Mouse (Mus musculus) lung, postnatal 10 days (tissue): ENCODE data around the gene Mrgprd.

Experiments
- DNase-seq: peaks from one replicate; pipeline ENCODE4 v3.0.0; 2021

Gene Mrgprd

DNA sequence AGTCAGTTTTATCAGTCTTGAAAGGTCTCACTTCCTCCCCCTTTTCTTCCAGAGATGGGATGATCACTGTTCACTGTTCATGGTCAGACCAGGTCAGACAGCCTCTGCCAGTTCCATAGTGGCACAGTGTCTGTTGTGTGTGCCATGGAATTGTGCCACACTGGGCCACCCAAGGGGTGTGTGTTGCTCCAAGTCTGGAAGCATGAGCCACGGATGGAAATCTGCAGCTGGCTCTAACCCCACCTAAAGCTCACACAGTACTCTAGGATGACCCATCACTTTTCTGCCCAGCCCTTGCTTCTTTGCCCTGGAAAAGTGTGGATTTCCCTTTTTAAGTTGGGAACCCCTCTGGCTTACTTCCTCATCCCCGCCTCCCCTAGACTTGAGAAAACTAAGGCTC lies 10.5 kb upstream of the Mrgprd start:
- DNase-seq: no peak

- no peak for DNase-seq
These were observed 7.0 kb upstream of the Mrgprd start for GRCm38 (mm10) chr7:145307636-145308035.

DNA sequence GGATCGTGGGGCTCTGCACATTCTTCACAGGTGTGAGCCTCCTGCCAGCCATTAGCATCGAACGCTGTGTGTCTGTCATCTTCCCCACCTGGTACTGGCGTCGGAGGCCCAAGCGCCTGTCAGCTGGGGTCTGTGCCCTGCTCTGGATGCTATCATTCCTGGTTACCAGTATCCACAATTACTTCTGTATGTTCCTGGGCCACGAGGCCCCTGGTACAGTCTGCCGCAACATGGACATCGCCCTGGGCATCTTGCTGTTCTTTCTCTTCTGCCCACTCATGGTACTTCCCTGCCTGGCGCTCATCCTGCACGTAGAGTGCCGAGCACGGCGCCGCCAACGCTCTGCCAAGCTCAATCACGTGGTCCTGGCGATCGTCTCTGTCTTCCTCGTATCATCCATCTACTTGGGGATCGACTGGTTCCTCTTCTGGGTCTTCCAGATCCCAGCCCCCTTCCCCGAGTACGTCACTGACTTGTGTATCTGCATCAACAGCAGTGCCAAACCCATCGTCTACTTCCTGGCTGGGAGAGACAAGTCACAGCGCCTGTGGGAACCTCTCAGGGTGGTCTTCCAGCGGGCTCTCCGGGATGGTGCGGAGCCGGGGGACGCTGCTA lies 6.5 kb upstream of the Mrgprd start:
- peak; percentile 17 for DNase-seq

DNA sequence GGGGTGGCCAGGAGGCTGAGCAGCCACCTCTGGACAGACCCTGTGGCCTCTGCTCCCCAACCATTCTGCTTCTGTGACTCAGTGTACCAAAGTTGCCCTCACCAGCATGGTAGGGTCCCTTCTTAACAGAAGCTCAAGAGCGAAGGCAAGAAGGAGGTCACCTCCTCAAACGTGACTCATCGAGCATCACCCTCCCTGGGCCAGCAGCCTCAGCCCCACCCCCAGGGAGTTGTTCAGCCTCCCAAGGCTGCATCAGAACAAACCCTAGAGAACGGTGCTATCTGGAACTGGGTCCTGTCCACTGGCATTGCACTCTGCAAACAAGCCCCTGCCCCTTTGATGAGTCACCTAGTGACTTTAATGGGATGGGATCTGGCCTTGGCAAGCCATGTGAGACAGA lies 5.8 kb upstream of the Mrgprd start:
- peak; percentile 41 for DNase-seq

DNA sequence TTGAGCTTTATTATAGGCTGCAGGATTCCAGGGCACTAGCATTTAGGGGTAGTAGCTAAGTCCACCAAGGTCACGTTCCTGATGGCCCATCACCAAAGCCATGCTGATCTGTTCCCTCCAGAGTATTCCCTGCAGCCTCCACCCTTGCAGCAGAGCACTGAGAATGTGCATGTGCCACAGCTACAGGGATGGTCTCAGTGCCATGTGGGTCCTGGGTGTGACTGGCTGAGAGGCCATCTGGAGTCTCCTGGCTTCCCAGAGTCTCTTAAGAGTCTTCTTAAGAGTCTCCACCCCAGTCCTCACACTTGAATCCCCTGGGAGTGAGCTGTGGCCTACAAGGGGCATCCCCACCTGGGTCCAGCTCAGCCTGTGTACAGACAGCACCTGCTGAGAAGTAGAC lies 4.8 kb upstream of the Mrgprd start:
- no peak for DNase-seq

- DNase-seq: no peak
These were observed 4.1 kb upstream of the Mrgprd start for GRCm38 (mm10) chr7:145310526-145310925.

- DNase-seq: no peak
These were observed 2.5 kb upstream of the Mrgprd start for GRCm38 (mm10) chr7:145312137-145312536.

- DNase-seq: peak; percentile 35
These were observed 2.9 kb downstream of the Mrgprd start for GRCm38 (mm10) chr7:145317522-145317921.

DNA sequence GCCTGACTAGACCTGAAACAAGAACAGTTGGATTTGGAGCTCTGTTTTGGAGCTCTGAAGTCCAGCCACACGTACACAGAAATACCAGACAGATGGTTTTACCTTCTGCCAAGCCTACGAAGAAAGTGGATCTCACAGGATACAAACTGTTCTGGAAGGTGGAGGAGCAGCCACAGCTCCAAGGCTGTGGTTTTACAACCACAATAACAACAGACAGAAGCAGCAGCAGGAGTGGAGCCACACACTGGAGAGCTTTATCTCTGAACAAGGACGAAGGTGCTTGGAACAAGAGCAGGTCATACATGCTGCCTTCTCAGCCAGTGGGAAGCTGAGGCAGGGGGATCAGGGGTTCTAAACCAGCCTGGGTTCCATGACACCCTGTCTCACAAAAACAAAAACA lies 4.8 kb downstream of the Mrgprd start:
- no peak for DNase-seq

GRCm38 (mm10) chr7:145323607-145324006 lies 9.0 kb downstream of the Mrgprd start:
- no peak for DNase-seq

DNA sequence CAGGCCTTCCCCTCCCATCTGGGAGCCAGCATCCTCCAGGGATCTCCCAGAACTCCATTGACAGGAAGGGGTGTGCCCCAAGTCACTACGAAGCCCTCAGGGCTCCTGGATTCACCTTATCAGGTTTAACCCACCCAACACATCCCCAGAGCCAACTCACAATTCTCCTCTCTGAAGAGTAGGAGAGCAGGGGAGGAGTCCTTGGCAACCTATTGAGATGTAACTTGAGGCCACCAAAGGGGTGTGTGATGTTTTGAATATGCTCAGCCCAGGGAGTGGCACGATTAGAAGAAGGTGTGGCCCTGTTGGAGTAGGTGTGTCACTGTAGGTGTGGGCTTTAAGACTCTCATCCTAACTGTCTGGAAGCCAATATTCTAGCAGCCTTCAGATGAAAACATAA lies 11.1 kb downstream of the Mrgprd start:
- no peak for DNase-seq

DNA sequence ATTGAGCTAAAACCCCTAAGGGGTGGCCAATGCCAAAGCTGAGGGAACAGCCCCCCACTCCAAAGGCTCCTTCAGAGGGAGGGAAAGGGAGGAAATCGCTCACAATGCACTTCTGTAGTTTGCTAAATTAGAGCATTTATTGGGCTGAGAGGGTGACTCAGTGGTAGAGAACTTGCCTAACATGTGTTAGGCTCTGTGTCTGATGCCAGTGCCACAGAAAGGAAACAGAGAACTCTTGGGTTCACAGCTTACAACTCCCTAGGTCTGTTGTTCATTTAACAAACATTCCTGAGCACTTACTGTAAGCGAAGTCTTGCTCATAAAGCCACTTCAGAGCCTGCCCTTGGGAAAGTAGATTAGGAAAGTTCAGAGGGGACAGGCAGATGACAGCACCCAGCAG lies 15.3 kb downstream of the Mrgprd start:
- no peak for DNase-seq

- DNase-seq: peak; percentile 46
These were observed 16.0 kb downstream of the Mrgprd start for GRCm38 (mm10) chr7:145330641-145331040.

DNA sequence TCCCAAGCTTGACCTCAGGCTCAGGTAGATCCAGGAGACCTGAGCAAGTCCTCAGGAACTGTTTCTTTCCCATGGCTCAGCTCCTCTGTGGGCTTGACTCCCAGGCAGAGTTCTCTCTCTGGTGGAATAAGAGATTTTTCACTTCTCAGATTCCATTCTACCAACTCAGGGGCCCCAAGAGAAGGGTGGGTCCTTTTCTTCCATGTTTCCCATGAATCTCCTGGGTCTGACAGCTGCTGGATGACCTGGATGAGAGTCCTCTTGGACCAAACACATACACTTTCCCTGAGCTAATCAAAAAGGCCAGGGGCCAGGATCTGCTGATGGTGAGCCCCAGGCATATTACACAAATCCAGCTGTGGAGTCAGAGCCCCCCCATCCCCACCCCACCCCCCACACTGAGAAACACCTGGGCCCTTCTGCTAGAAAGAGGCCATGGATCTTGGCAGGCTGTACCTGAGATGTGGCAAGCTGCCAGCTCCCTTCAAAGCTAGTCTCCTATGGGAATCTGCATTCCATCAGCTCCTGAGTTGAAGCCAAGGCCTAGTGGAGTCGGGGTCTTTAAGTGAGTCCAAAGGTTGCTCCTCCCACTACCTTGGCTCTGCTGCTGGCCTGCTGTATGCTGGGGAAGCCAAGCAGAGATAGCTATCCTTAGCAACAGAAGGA lies 17.9 kb downstream of the Mrgprd start:
- DNase-seq: peak; percentile 24

GRCm38 (mm10) chr7:145333936-145334335 lies 19.3 kb downstream of the Mrgprd start:
- no peak for DNase-seq

GRCm38 (mm10) chr7:145334428-145335027 lies 19.9 kb downstream of the Mrgprd start:
- peak; percentile 39 for DNase-seq

GRCm38 (mm10) chr7:145335199-145335598 lies 20.6 kb downstream of the Mrgprd start:
- no peak for DNase-seq

DNA sequence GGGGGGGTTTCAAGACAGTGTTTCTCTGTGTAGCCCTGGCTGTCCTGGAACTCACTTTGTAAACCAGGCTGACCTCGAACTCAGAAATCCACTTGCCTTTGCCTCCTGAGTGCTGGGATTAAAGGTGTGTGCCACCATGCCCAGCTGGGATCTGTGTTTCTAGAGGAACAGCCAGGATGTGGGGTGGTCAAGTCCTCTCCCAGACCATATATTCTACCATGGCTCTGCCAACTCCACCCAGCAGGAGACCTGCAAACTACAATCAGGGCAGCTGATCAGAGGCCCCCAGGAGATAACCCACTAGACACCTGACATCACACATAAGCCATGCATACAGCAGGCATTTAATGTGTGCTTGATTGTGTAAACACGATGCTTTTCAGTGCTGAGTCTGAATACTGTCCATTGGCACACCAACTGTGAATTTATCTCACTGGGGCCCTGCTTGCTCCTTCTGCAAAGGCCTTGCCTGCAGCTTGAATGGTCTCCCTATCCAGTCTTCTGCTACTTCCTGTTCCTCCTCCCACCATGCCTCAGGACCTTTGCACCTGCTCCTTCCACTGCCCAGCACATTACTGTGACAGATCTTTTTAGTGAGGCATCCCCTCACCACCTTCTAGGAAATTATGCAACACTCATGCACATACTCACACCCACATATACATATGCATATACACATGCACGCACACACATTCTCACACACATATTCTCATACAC lies 21.1 kb downstream of the Mrgprd start:
- no peak for DNase-seq

DNA sequence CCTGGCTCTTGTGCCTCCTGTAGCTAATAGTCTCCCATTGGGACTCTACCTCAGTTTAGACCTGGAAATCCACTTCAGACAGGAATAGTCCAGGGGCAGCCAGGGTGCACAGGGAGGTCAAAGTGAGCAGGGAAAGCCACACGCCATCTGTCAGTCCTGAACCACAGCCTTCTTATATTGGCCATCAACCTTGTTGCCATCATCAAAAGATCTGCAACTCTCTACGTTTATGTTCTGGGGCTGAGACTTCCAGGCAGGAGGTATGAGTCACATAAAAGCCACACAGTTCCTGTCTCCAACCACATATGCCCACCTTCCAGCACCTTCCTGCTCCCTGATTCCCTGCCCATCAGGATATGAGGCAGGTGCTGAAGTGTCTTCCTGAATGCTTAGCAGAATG lies 23.3 kb downstream of the Mrgprd start:
- DNase-seq: no peak

- no peak for DNase-seq
These were observed 25.7 kb downstream of the Mrgprd start for GRCm38 (mm10) chr7:145340248-145340904.
